8 mouse cellular contexts compared by ENCODE assay signal in the genomic region with DNA sequence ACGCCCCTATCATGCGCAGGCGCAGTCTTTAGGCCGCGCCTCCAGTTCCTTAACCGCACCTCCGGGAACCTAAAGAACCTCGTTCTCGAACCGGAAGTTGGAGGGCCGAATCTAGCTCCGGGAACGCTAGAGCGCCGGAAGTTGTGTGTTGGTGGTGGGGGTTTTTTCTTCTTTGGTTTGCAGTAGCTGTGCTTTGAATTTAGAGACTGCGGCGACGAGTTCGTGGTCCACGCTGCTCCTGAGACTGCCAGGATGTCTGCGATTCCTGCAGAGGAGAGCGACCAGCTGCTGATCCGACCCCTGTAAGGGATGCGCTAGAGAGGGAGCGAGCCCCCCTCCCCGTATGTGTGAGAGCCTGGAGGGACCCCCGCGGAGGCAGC. TPM values are rescaled to one million over a fixed set of nuclear protein-coding genes. Genes with fewer than 3 reads are reported as not detected.
DNase-seq lines count a peak whose midpoint lies in the region; ATAC-seq and TF ChIP-seq lines count a peak whose summit lies in the region.

A gene (minus strand): TSS at position 42 of the 380 bp plus-strand sequence.

- peaks cover 11% of the 10 kb centered on the region for H3K36me3 ChIP-seq in embryonic facial prominence, embryonic 14.5 days (ENCODE audit: control insufficient read depth, insufficient read depth, low read length)
- H3K36me3 ChIP-seq in heart, adult 2 months (ENCODE audit: control insufficient read depth, insufficient read depth, low read length), result peaks cover 2% of the 10 kb centered on the region; the same call in 1 of the 2 replicates
- H3K36me3 ChIP-seq in kidney, adult 2 months (ENCODE audit: control insufficient read depth, insufficient read depth, low read length), result no peaks in the 10 kb centered on the region
- no peaks in the 10 kb centered on the region for H3K36me3 ChIP-seq in limb, embryonic 11.5 days (ENCODE audit: control insufficient read depth, insufficient read depth, low read length)
- H3K36me3 ChIP-seq in midbrain, embryonic 13.5 days, result peaks cover 16% of the 10 kb centered on the region

- no peak; the same call in 1 of the 2 replicates for TF ChIP-seq EP300 in heart, adult 2 months (IDR thresholded peaks at IDR 0.05; ENCODE audit: insufficient read depth, low read depth, low read length)

- peak within 1 kb of the TSS; percentile 59 for H3K4me2 ChIP-seq in embryonic facial prominence, embryonic 14.5 days (ENCODE audit: low read depth, low read length)
- H3K4me2 ChIP-seq in limb, embryonic 11.5 days (ENCODE audit: low read depth, severe bottlenecking), result peak within 1 kb of the TSS; percentile 54
- H3K4me2 ChIP-seq in midbrain, embryonic 13.5 days (replicated peaks), result peak within 1 kb of the TSS; percentile 78

- H3K4me3 ChIP-seq in bone marrow, adult 2 months (replicated peaks; ENCODE audit: control insufficient read depth, low read depth, low read length), result peak within 1 kb of the TSS; percentile 82
- H3K4me3 ChIP-seq in embryonic facial prominence, embryonic 14.5 days (ENCODE audit: low read depth, low read length), result peak within 1 kb of the TSS; percentile 86
- peak within 1 kb of the TSS; percentile 95 for H3K4me3 ChIP-seq in heart, adult 2 months
- H3K4me3 ChIP-seq in kidney, adult 2 months (ENCODE audit: insufficient read depth, low read depth, low read length), result peak within 1 kb of the TSS; percentile 98
- H3K4me3 ChIP-seq in limb, embryonic 11.5 days (ENCODE audit: low read depth, low read length), result peak within 1 kb of the TSS; percentile 76
- peak within 1 kb of the TSS; percentile 71 for H3K4me3 ChIP-seq in midbrain, embryonic 13.5 days (replicated peaks)

- no peak for TF ChIP-seq CTCF in bone marrow, adult 2 months (IDR thresholded peaks at IDR 0.05; ENCODE audit: control insufficient read depth, insufficient read depth, low read length)
- 0 out of 2 replicates have a peak, but pooled peaks have one; percentile 9 for TF ChIP-seq CTCF in heart, adult 2 months (IDR thresholded peaks at IDR 0.05)
- no peak for TF ChIP-seq CTCF in kidney, adult 2 months (conservative IDR thresholded peaks at IDR 0.05; ENCODE audit: insufficient read depth, insufficient read length, low read depth, low read length)

- peaks cover 2% of the 10 kb centered on the region; the same call in 1 of the 2 replicates for H3K4me1 ChIP-seq in bone marrow, adult 2 months (ENCODE audit: control insufficient read depth, insufficient read depth, low read length)
- H3K4me1 ChIP-seq in embryonic facial prominence, embryonic 14.5 days (ENCODE audit: control insufficient read depth, insufficient read depth, low read length), result 0 out of 2 replicates have a peak, but pooled peaks cover 3% of the 10 kb centered on the region
- peaks cover 5% of the 10 kb centered on the region for H3K4me1 ChIP-seq in heart, adult 2 months (ENCODE audit: control insufficient read depth, insufficient read depth, low read length)
- peaks cover 6% of the 10 kb centered on the region for H3K4me1 ChIP-seq in kidney, adult 2 months (ENCODE audit: control insufficient read depth, insufficient read depth, low read length)
- no peaks in the 10 kb centered on the region for H3K4me1 ChIP-seq in limb, embryonic 11.5 days (ENCODE audit: control insufficient read depth, insufficient read depth, low read length)
- H3K4me1 ChIP-seq in midbrain, embryonic 13.5 days (replicated peaks), result peaks cover 30% of the 10 kb centered on the region

- intact Hi-C loops in heart, adult 2 months (cut with DNase I), result loop anchor here (1.0 to 2.0 kb wide), 4 partner anchors 22 to 131 kb away; a partner anchor contains a TSS

- 0 out of 2 replicates have a peak, but pooled peaks cover 1% of the 10 kb centered on the region for H3K79me2 ChIP-seq in heart, adult 2 months (replicated peaks; ENCODE audit: control insufficient read depth, insufficient read depth, low read length)

- no peaks in the 10 kb centered on the region for H3K9me3 ChIP-seq in embryonic facial prominence, embryonic 14.5 days (ENCODE audit: control insufficient read depth, low read length)
- H3K9me3 ChIP-seq in limb, embryonic 11.5 days (ENCODE audit: control insufficient read depth, low read length), result no peaks in the 10 kb centered on the region
- H3K9me3 ChIP-seq in midbrain, embryonic 13.5 days, result no peaks in the 10 kb centered on the region

- ATAC-seq in embryonic facial prominence, embryonic 14.5 days (ENCODE audit: low read depth), result peak; percentile 97
- ATAC-seq in limb, embryonic 11.5 days (ENCODE audit: insufficient number of reproducible peaks, low FRiP score, low TSS enrichment, low read depth), result peak; percentile 94
- peak; percentile 96 for ATAC-seq in midbrain, embryonic 13.5 days

- WGBS in bone marrow, adult 2 months, result under 1% methylated on average over 28 of the region's 28 CpGs
- 1% methylated on average over 28 of the region's 28 CpGs for WGBS in embryonic facial prominence, embryonic 14.5 days
- WGBS in heart, adult 2 months, result under 1% methylated on average over 28 of the region's 28 CpGs
- under 1% methylated on average over 28 of the region's 28 CpGs for WGBS in kidney, adult 2 months
- under 1% methylated on average over 28 of the region's 28 CpGs for WGBS in limb, embryonic 11.5 days
- under 1% methylated on average over 28 of the region's 28 CpGs for WGBS in midbrain, embryonic 13.5 days

- H3K9ac ChIP-seq in embryonic facial prominence, embryonic 14.5 days (ENCODE audit: low read depth, low read length), result peak within 1 kb of the TSS; percentile 88
- H3K9ac ChIP-seq in heart, adult 2 months (ENCODE audit: low read depth, low read length), result peak within 1 kb of the TSS; percentile 92
- H3K9ac ChIP-seq in limb, embryonic 11.5 days (ENCODE audit: low read length), result peak within 1 kb of the TSS; percentile 87
- peak within 1 kb of the TSS; percentile 82 for H3K9ac ChIP-seq in midbrain, embryonic 13.5 days (replicated peaks)

- no peak for TF ChIP-seq POLR2A in bone marrow, adult 2 months (IDR thresholded peaks at IDR 0.05; ENCODE audit: borderline replicate concordance, control insufficient read depth, low read depth, low read length)
- peak; percentile 61; the same call in 1 of the 2 replicates for TF ChIP-seq POLR2A in heart, adult 2 months (IDR thresholded peaks at IDR 0.05; ENCODE audit: insufficient read depth, low read depth, low read length)
- no peak for TF ChIP-seq POLR2A in kidney, adult 2 months (IDR thresholded peaks at IDR 0.05; ENCODE audit: low read depth, low read length)

- peak within 1 kb of the TSS; percentile 64 for H3K27ac ChIP-seq in bone marrow, adult 2 months (ENCODE audit: control insufficient read depth, insufficient read depth, low read depth, low read length, poor library complexity)
- H3K27ac ChIP-seq in embryonic facial prominence, embryonic 14.5 days (replicated peaks; ENCODE audit: low read depth, low read length), result peak within 1 kb of the TSS; percentile 92
- H3K27ac ChIP-seq in heart, adult 2 months, result peak within 1 kb of the TSS; percentile 85
- H3K27ac ChIP-seq in kidney, adult 2 months (ENCODE audit: insufficient read depth, low read depth, low read length), result peak within 1 kb of the TSS; percentile 85
- peak within 1 kb of the TSS; percentile 82 for H3K27ac ChIP-seq in limb, embryonic 11.5 days (replicated peaks; ENCODE audit: low read depth, low read length)
- H3K27ac ChIP-seq in midbrain, embryonic 13.5 days, result peak within 1 kb of the TSS; percentile 90

- no peaks in the 10 kb centered on the region for H3K27me3 ChIP-seq in embryonic facial prominence, embryonic 14.5 days (replicated peaks; ENCODE audit: control insufficient read depth, insufficient read depth, low read length)
- no peaks in the 10 kb centered on the region for H3K27me3 ChIP-seq in heart, adult 2 months (ENCODE audit: control insufficient read depth, insufficient read depth, low read length)
- H3K27me3 ChIP-seq in kidney, adult 2 months (replicated peaks; ENCODE audit: control insufficient read depth, insufficient read depth, low read length), result no peaks in the 10 kb centered on the region
- no peaks in the 10 kb centered on the region for H3K27me3 ChIP-seq in limb, embryonic 11.5 days (ENCODE audit: control insufficient read depth, insufficient read depth, low read length)
- no peaks in the 10 kb centered on the region for H3K27me3 ChIP-seq in midbrain, embryonic 13.5 days

- peak; percentile 97 to 98 for DNase-seq in B cell, adult 2 months
- DNase-seq in embryonic facial prominence, embryonic 14.5 days (ENCODE audit: low spot score), result peak; percentile 99
- DNase-seq in heart, adult 2 months, result peak; percentile 99 to 100
- DNase-seq in kidney, adult 2 months, result peak; percentile 99
- DNase-seq in limb, embryonic 11.5 days (ENCODE audit: low spot score), result peak; percentile 97
- DNase-seq in spleen, adult 18-20 months, result peak; percentile 95 to 97

RNA-seq across cellular contexts. Expression of the gene that starts here (rescaled TPM):
- polyA plus RNA-seq in bone marrow, adult 2 months (2011; ENCODE audit: insufficient read depth, insufficient read length, low replicate concordance, missing spikeins), result 23.9 and 45.6 TPM in 2 replicates
- 54.0 and 54.2 TPM in 2 replicates for polyA plus RNA-seq in embryonic facial prominence, embryonic 14.5 days (2014; fragmentation: Nextera tagmentation; extraction: Ambion mirVana)
- 10 to 100 TPM; 42.4 to 50.6 TPM for total RNA-seq in heart, adult 2 months (2021)
- 15.2 and 26.8 TPM in 2 replicates for polyA plus RNA-seq in heart, adult 2 months (2012; rRNA removed)
- polyA plus RNA-seq in kidney, adult 2 months (2012; rRNA removed), result 19.3 and 23.6 TPM in 2 replicates
- polyA plus RNA-seq in limb, embryonic 11.5 days (2014; fragmentation: Nextera tagmentation; extraction: Ambion mirVana), result 41.8 and 42.9 TPM in 2 replicates
- polyA plus RNA-seq in midbrain, embryonic 13.5 days (2015; fragmentation: Nextera tagmentation; extraction: Ambion mirVana), result 37.2 and 40.3 TPM in 2 replicates

Comparison
In these comparisons a context has a peak if more than half of its experiments do, and no peak if none do; other contexts are left out.
1. Peak in every context shown above with its lines: DNase-seq, ATAC-seq, H3K4me3 ChIP-seq and H3K27ac ChIP-seq.